Mouse (Mus musculus): ENCODE measurements around the gene Nbea.

The Nbea gene

GRCm38 (mm10) chr3:55589402-55589944 is 594.0 kb downstream of the Nbea start:
- no peak for DNase-seq

DNA sequence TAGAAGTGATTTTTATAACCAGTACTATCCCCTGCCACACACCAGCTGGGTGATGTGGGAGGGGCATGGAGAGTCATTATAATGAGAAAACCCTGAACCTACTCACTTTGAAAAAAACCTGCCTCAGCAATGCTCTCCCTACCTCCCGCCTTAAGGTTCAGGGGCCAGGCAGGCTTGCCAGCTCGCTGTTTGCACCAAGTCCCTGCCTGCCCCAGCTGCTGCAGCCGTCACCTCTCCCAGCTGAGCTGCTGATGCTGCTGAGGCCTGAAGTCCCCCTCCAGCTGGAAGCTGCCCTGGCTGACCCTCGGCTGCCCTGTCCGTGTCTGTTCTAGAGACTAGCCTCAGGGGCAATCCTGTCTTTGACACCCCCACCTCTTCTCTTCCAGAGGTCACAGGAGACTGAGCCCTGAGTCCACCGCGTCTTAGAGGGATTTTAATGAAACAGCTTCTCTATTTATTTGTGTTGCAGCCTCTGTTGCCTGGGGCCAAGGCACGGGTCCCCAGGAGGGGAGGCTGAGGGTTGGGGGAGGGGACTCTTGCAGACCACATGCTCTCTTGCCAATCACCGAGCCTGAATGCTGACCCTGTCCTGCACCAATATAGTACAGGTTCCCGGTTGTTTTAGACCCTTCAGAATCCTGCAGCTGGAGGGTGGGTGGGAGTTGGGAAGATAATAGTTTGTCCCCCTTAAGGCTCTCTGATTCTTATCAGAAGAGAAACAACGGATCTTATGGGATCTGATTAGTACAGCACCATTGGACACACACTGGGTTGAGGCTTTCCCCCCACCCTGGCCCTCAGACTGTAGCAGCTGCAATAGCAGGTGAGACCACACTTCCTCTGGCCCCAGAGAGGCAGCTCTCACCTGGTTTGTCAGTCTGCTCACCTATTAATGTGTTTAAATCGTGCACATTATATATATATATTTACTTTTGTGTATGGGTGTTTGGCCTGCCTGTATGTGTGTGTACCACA is 595.2 kb downstream of the Nbea start:
- DNase-seq = no peak

GRCm38 (mm10) chr3:55587434-55587971 is 596.0 kb downstream of the Nbea start:
- no peak for DNase-seq

Measured in cerebellum, adult 18-20 months (tissue).